Mouse (Mus musculus): ENCODE measurements at regions not wholly inside any gene's neighbourhood (a gene's known extent, or its start where the extent isn't known, plus 50 kb on each side); places are given as distances from the start of the nearest gene placed in this dataset.
A peak's percentile ranks its signal among the peaks of the same experiment; 100 is the strongest.

GRCm38 (mm10) chr14:92764354-92764753 is 1126.1 kb downstream of the Pcdh9 start:
- no peak overlapping the region for H3K9ac ChIP-seq (replicated peaks; ENCODE audit: low read depth, low read length)
- no peaks in the 10 kb centered on the region for H3K27me3 ChIP-seq (ENCODE audit: control insufficient read depth, insufficient read depth, low read length)
- H3K36me3 ChIP-seq (ENCODE audit: control insufficient read depth, insufficient read depth, low read length), result no peaks in the 10 kb centered on the region
- no peak overlapping the region for H3K4me3 ChIP-seq (ENCODE audit: low read depth, low read length)
- no peaks in the 10 kb centered on the region for H3K4me1 ChIP-seq (ENCODE audit: control insufficient read depth, insufficient read depth, low read length)
- no peak for ATAC-seq (ENCODE audit: insufficient number of reproducible peaks, insufficient read depth, low FRiP score, low read depth)
- H3K4me2 ChIP-seq (replicated peaks; ENCODE audit: low read depth, low read length), result no peak overlapping the region
- H3K9me3 ChIP-seq (ENCODE audit: control insufficient read depth, low read depth, low read length), result no peaks in the 10 kb centered on the region
- 28% methylated on average over 6 of the region's 6 CpGs for WGBS
- no peak overlapping the region for H3K27ac ChIP-seq (ENCODE audit: low read length)

DNA sequence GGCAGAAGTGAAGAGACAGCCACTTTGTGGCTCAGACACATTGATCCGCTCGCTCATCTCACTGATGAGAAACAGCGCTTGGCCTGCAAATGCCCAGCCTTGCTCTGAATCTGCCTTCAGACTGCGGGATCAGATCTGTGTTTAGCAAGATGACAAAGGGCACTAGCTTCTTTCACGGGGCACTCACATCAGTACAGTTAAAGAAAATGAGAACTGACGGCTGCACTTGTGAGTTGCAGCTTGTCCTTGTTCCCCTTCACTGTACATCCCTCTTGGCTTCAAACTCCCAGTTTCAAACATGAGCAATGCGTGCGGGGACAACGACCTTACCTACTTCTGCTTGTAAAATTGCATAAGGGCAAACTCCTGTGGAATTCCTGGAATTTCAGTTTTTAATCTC is 1135.8 kb downstream of the Pcdh9 start:
- Histone ChIP-seq H3K27me3 (ENCODE audit: control insufficient read depth, insufficient read depth, low read length) (no peaks in the 10 kb centered on the region), H3K4me1 (ENCODE audit: control insufficient read depth, insufficient read depth, low read length) (no peaks in the 10 kb centered on the region), H3K9ac (replicated peaks; ENCODE audit: low read depth, low read length) (no peak overlapping the region), H3K4me2 (replicated peaks; ENCODE audit: low read depth, low read length) (no peak overlapping the region), H3K36me3 (ENCODE audit: control insufficient read depth, insufficient read depth, low read length) (no peaks in the 10 kb centered on the region), H3K9me3 (ENCODE audit: control insufficient read depth, low read depth, low read length) (no peaks in the 10 kb centered on the region), H3K4me3 (ENCODE audit: low read depth, low read length) (no peak overlapping the region), H3K27ac (ENCODE audit: low read length) (no peak overlapping the region)
- WGBS, result 55% methylated on average over 9 of the region's 9 CpGs
- ATAC-seq (ENCODE audit: insufficient number of reproducible peaks, insufficient read depth, low FRiP score, low read depth), result no peak

DNA sequence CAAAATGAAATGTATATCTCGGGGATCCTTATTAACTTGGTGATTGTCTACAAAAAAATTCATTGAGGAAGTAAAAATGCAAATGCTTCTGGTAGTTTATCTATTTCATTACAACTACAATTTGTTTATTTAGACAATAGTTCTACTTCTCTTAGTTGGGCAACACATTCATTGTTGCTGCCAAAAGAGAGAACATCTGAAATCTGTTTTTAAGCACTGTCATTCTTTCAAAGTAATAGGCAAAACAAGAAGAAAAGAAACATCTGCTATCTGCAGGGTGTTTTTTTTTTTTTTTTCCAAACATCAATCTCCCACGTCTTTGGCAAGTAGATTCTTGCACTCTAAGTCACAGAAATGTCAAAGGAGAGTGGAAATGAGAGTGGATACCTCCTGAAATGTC is 1172.8 kb downstream of the Pcdh9 start:
- Histone ChIP-seq H3K27ac (ENCODE audit: low read length) (no peak overlapping the region), H3K4me1 (ENCODE audit: control insufficient read depth, insufficient read depth, low read length) (no peaks in the 10 kb centered on the region), H3K9me3 (ENCODE audit: control insufficient read depth, low read depth, low read length) (no peaks in the 10 kb centered on the region), H3K9ac (replicated peaks; ENCODE audit: low read depth, low read length) (no peak overlapping the region), H3K36me3 (ENCODE audit: control insufficient read depth, insufficient read depth, low read length) (no peaks in the 10 kb centered on the region), H3K4me2 (replicated peaks; ENCODE audit: low read depth, low read length) (no peak overlapping the region), H3K27me3 (ENCODE audit: control insufficient read depth, insufficient read depth, low read length) (no peaks in the 10 kb centered on the region), H3K4me3 (ENCODE audit: low read depth, low read length) (no peak overlapping the region)
- WGBS, result 46% methylated on average over 2 of the region's 2 CpGs
- ATAC-seq (ENCODE audit: insufficient number of reproducible peaks, insufficient read depth, low FRiP score, low read depth), result no peak

- Histone ChIP-seq H3K4me2 (replicated peaks; ENCODE audit: low read depth, low read length) (no peak overlapping the region), H3K9ac (replicated peaks; ENCODE audit: low read depth, low read length) (no peak overlapping the region), H3K4me1 (ENCODE audit: control insufficient read depth, insufficient read depth, low read length) (no peaks in the 10 kb centered on the region), H3K27me3 (ENCODE audit: control insufficient read depth, insufficient read depth, low read length) (no peaks in the 10 kb centered on the region), H3K36me3 (ENCODE audit: control insufficient read depth, insufficient read depth, low read length) (no peaks in the 10 kb centered on the region), H3K27ac (ENCODE audit: low read length) (no peak overlapping the region), H3K4me3 (ENCODE audit: low read depth, low read length) (no peak overlapping the region), H3K9me3 (ENCODE audit: control insufficient read depth, low read depth, low read length) (no peaks in the 10 kb centered on the region)
- ATAC-seq (ENCODE audit: insufficient number of reproducible peaks, insufficient read depth, low FRiP score, low read depth), result no peak
- 92% methylated on average over 1 of the region's 1 CpGs for WGBS
Measured at GRCm38 (mm10) chr14:92688151-92688550, 1202.3 kb downstream of the Pcdh9 start.

- H3K4me2 ChIP-seq (replicated peaks; ENCODE audit: low read depth, low read length), result no peak overlapping the region
- H3K9me3 ChIP-seq (ENCODE audit: control insufficient read depth, low read depth, low read length), result no peaks in the 10 kb centered on the region
- H3K27me3 ChIP-seq (ENCODE audit: control insufficient read depth, insufficient read depth, low read length), result no peaks in the 10 kb centered on the region
- no peaks in the 10 kb centered on the region for H3K36me3 ChIP-seq (ENCODE audit: control insufficient read depth, insufficient read depth, low read length)
- no peak for ATAC-seq (ENCODE audit: insufficient number of reproducible peaks, insufficient read depth, low FRiP score, low read depth)
- no peak overlapping the region for H3K4me3 ChIP-seq (ENCODE audit: low read depth, low read length)
- no peaks in the 10 kb centered on the region for H3K4me1 ChIP-seq (ENCODE audit: control insufficient read depth, insufficient read depth, low read length)
- WGBS, result 85% methylated on average over 1 of the region's 1 CpGs
- H3K9ac ChIP-seq (replicated peaks; ENCODE audit: low read depth, low read length), result no peak overlapping the region
- H3K27ac ChIP-seq (ENCODE audit: low read length), result no peak overlapping the region
Measured at GRCm38 (mm10) chr14:92687106-92687505, 1203.4 kb downstream of the Pcdh9 start.

- Histone ChIP-seq H3K36me3 (ENCODE audit: control insufficient read depth, insufficient read depth, low read length) (no peaks in the 10 kb centered on the region), H3K4me3 (ENCODE audit: low read depth, low read length) (no peak overlapping the region), H3K27ac (ENCODE audit: low read length) (no peak overlapping the region), H3K27me3 (ENCODE audit: control insufficient read depth, insufficient read depth, low read length) (no peaks in the 10 kb centered on the region), H3K9ac (replicated peaks; ENCODE audit: low read depth, low read length) (no peak overlapping the region), H3K4me1 (ENCODE audit: control insufficient read depth, insufficient read depth, low read length) (no peaks in the 10 kb centered on the region), H3K4me2 (replicated peaks; ENCODE audit: low read depth, low read length) (no peak overlapping the region), H3K9me3 (ENCODE audit: control insufficient read depth, low read depth, low read length) (no peaks in the 10 kb centered on the region)
- peak; percentile 14; the same call in 1 of the 2 replicates for ATAC-seq (ENCODE audit: insufficient number of reproducible peaks, insufficient read depth, low FRiP score, low read depth)
- 57% methylated on average over 4 of the region's 4 CpGs for WGBS
Measured at GRCm38 (mm10) chr14:92678845-92679499, 1211.5 kb downstream of the Pcdh9 start.

GRCm38 (mm10) chr14:92674146-92674545 is 1216.3 kb downstream of the Pcdh9 start:
- H3K9ac ChIP-seq (replicated peaks; ENCODE audit: low read depth, low read length), result no peak overlapping the region
- ATAC-seq (ENCODE audit: insufficient number of reproducible peaks, insufficient read depth, low FRiP score, low read depth), result no peak
- no peak overlapping the region for H3K4me2 ChIP-seq (replicated peaks; ENCODE audit: low read depth, low read length)
- H3K27ac ChIP-seq (ENCODE audit: low read length), result no peak overlapping the region
- WGBS, result 85% methylated on average over 3 of the region's 3 CpGs
- H3K27me3 ChIP-seq (ENCODE audit: control insufficient read depth, insufficient read depth, low read length), result no peaks in the 10 kb centered on the region
- H3K4me1 ChIP-seq (ENCODE audit: control insufficient read depth, insufficient read depth, low read length), result no peaks in the 10 kb centered on the region
- no peaks in the 10 kb centered on the region for H3K36me3 ChIP-seq (ENCODE audit: control insufficient read depth, insufficient read depth, low read length)
- no peak overlapping the region for H3K4me3 ChIP-seq (ENCODE audit: low read depth, low read length)
- no peaks in the 10 kb centered on the region for H3K9me3 ChIP-seq (ENCODE audit: control insufficient read depth, low read depth, low read length)

Data from stomach, embryonic 14.5 days (tissue).